Mouse (Mus musculus) testis, adult 2 months (tissue): ENCODE measurements around the gene Fig4. TPM values are rescaled to one million over a fixed set of nuclear protein-coding genes. Genes with fewer than 3 reads are reported as not detected.

Source experiments
- H3K27ac ChIP-seq: fragments of 200-500 bp; 2 replicates; pipeline ENCODE4 v1.5.1; 2012; ENCODE audit warnings: low read depth, low read length; ENCODE audit not compliant: control insufficient read depth, insufficient read depth
- H3K27me3 ChIP-seq: fragments of 200-500 bp; 2 replicates; pipeline ENCODE4 v1.6.1; 2012; ENCODE audit warnings: mild to moderate bottlenecking, low read length, moderate library complexity; ENCODE audit not compliant: control insufficient read depth, insufficient read depth
- H3K36me3 ChIP-seq: fragments of 200-500 bp; 2 replicates; pipeline ENCODE4 v1.6.1; 2012; ENCODE audit warnings: mild to moderate bottlenecking, low read length; ENCODE audit not compliant: control insufficient read depth, insufficient read depth
- H3K4me1 ChIP-seq: fragments of 200-500 bp; 2 replicates; pipeline ENCODE4 v1.6.1; 2012; ENCODE audit warnings: low read length; ENCODE audit not compliant: control insufficient read depth, insufficient read depth
- H3K4me3 ChIP-seq: fragments of 200-500 bp; 2 replicates; pipeline ENCODE4 v1.5.1; 2012; ENCODE audit warnings: low read depth, mild to moderate bottlenecking, low read length, moderate library complexity, mixed read lengths; ENCODE audit not compliant: control insufficient read depth
- CTCF ChIP-seq: fragments of 200-500 bp; IDR thresholded peaks from 2 replicates; pipeline ENCODE4 v1.5.1; 2012; ENCODE audit warnings: low read depth, mild to moderate bottlenecking, inconsistent platforms, low read length, moderate library complexity; ENCODE audit not compliant: control insufficient read depth, insufficient read depth, insufficient replicate concordance
- POLR2A ChIP-seq: fragments of 200-500 bp; IDR thresholded peaks from 2 replicates; pipeline ENCODE4 v1.6.1; 2012; ENCODE audit warnings: low read depth, mild to moderate bottlenecking, inconsistent platforms, low read length, moderate library complexity; ENCODE audit not compliant: control insufficient read depth
- polyA plus RNA-seq: library from polyadenylated mRNA; depleted of rRNA; stranded (reverse); fragments of >200 nt; gene quantifications from 2 replicates; pipeline ENCODE4 v1.2.3, GENCODE M21; 2012

The Fig4 gene
- polyA plus RNA-seq, 1 experiment = 10.3 TPM

- Histone ChIP-seq H3K27ac (no peak overlapping the region), H3K36me3 (no peaks in the 10 kb centered on the region), H3K4me3 (no peak overlapping the region), H3K4me1 (peaks cover under 1% of the 10 kb centered on the region), H3K27me3 (no peaks in the 10 kb centered on the region)
- TF ChIP-seq CTCF = no peak
- TF ChIP-seq POLR2A = no peak
These were observed 146.4 kb downstream of the Fig4 start for GRCm38 (mm10) chr10:41156693-41157092.

DNA sequence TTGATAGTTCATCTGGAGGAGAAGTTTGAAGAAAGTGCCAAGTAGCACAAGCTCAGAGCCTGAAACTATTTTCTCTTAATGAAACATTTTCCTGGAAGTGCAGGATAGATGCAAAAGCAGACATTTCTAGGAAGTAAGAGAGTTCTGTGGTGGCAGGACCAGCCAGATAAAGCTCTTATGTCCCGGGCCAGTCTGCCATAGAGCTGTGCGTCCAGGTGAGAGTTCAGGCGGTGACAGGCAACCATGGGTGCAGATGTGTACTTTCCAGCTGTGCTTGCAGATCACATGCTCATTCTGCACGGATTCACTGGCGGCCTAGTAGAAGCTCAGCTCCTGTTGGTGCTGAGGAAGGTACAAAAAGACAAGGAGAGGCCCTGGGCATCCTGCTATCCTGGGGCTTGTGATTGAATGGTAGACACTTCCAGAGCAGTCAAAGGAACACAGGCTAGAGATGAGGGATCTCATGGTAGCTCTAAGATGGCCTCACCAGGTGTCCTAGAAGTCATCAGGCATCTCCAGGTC is 149.8 kb downstream of the Fig4 start:
- no peaks in the 10 kb centered on the region for H3K27me3 ChIP-seq
- no peaks in the 10 kb centered on the region for H3K36me3 ChIP-seq
- H3K27ac ChIP-seq = no peak overlapping the region
- TF ChIP-seq POLR2A (no peak), CTCF (no peak)
- peaks cover 11% of the 10 kb centered on the region for H3K4me1 ChIP-seq
- H3K4me3 ChIP-seq = no peak overlapping the region

- TF ChIP-seq CTCF (no peak), POLR2A (no peak)
- H3K27ac ChIP-seq = no peak overlapping the region
- no peak overlapping the region; the same call in 1 of the 2 replicates for H3K4me3 ChIP-seq
- peaks cover 11% of the 10 kb centered on the region for H3K4me1 ChIP-seq
- no peaks in the 10 kb centered on the region for H3K36me3 ChIP-seq
- H3K27me3 ChIP-seq = no peaks in the 10 kb centered on the region
These were observed 151.2 kb downstream of the Fig4 start for GRCm38 (mm10) chr10:41151901-41152300.

DNA sequence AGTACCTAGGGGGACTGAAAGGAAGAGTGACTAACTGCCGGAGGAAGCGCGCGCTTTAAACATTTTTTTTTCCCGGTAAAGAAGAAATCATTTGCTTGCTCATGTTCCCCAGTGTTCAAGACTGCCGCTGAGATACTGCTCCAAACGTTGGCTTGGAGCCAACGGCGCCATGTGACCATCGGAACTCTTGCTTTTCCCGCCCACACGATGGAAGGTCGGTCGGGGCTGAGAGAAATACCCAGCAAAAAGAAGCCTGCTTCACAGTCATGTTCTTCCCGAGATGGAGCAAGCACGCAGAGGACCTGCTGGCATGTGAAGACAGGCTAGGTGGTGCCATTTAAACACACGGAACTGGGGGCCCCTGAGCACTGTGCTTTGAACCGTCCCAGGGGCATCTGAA is 151.6 kb downstream of the Fig4 start:
- Histone ChIP-seq H3K27me3 (no peaks in the 10 kb centered on the region), H3K36me3 (no peaks in the 10 kb centered on the region), H3K27ac (no peak overlapping the region), H3K4me3 (peak overlapping the region; percentile 71), H3K4me1 (peaks cover 11% of the 10 kb centered on the region)
- TF ChIP-seq POLR2A = no peak
- TF ChIP-seq CTCF = no peak

DNA sequence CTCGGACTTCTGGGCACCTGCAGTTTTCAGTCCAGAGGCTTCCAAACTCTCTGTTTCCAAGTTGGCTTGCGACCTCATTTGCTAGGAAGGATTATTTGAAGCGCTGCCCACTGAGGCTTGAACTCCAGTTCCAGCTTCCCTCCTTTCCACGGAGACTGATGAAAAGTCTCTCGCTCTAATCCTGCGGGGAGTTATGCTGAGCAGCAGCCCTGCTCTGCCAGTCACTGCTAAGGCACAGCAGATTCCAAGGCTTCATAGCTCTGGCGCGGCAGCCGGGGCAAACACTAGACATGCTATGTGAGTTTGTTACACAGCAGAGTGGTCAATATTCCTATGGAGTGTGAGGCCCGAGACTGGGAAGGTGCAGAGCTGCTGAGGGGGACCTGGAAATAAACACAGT is 152.0 kb downstream of the Fig4 start:
- TF ChIP-seq CTCF = no peak
- no peak for TF ChIP-seq POLR2A
- Histone ChIP-seq H3K4me1 (peaks cover 11% of the 10 kb centered on the region), H3K27ac (no peak overlapping the region), H3K4me3 (peak overlapping the region; percentile 71), H3K27me3 (no peaks in the 10 kb centered on the region), H3K36me3 (no peaks in the 10 kb centered on the region)

- no peaks in the 10 kb centered on the region for H3K36me3 ChIP-seq
- no peak overlapping the region for H3K27ac ChIP-seq
- H3K27me3 ChIP-seq = no peaks in the 10 kb centered on the region
- TF ChIP-seq CTCF = no peak
- TF ChIP-seq POLR2A = no peak
- no peak overlapping the region; the same call in 1 of the 2 replicates for H3K4me3 ChIP-seq
- peaks cover 11% of the 10 kb centered on the region for H3K4me1 ChIP-seq
These were observed 152.6 kb downstream of the Fig4 start for GRCm38 (mm10) chr10:41150496-41150895.

- peaks cover 11% of the 10 kb centered on the region for H3K4me1 ChIP-seq
- H3K4me3 ChIP-seq = no peak overlapping the region
- H3K27ac ChIP-seq = no peak overlapping the region
- H3K27me3 ChIP-seq = no peaks in the 10 kb centered on the region
- no peak for TF ChIP-seq POLR2A
- no peak for TF ChIP-seq CTCF
- no peaks in the 10 kb centered on the region for H3K36me3 ChIP-seq
These were observed 153.8 kb downstream of the Fig4 start for GRCm38 (mm10) chr10:41149307-41149706.

GRCm38 (mm10) chr10:41146141-41146540 is 156.9 kb downstream of the Fig4 start:
- H3K27me3 ChIP-seq = no peaks in the 10 kb centered on the region

More at GRCm38 (mm10) chr10:41146141-41146540, 156.9 kb downstream of the Fig4 start:
- H3K36me3 ChIP-seq = no peaks in the 10 kb centered on the region
- TF ChIP-seq CTCF = no peak
- no peak for TF ChIP-seq POLR2A
- H3K4me1 ChIP-seq = peaks cover 5% of the 10 kb centered on the region
- no peak overlapping the region for H3K4me3 ChIP-seq
- no peak overlapping the region for H3K27ac ChIP-seq
